Mouse (Mus musculus) G1E (cell line): ENCODE measurements around the gene Ccdc32.

Experiments used
- CTCF ChIP-seq: IDR thresholded peaks from 2 replicates; pipeline ENCODE4 v1.5.1; 2012; ENCODE audit warnings: low read depth, low read length, inconsistent platforms, mixed read lengths
- GATA1 ChIP-seq: IDR thresholded peaks from 2 replicates; pipeline ENCODE4 v1.6.1; 2012; ENCODE audit warnings: borderline replicate concordance, low read length, inconsistent platforms, mixed read lengths
- GATA2 ChIP-seq: IDR thresholded peaks from 2 replicates; pipeline ENCODE4 v1.6.1; 2012; ENCODE audit warnings: low read depth, low read length, inconsistent platforms, borderline replicate concordance
- POLR2AphosphoS5 ChIP-seq: IDR thresholded peaks from 2 replicates; pipeline ENCODE4 v1.6.1; 2012; ENCODE audit warnings: low read depth, low read length, inconsistent platforms; ENCODE audit not compliant: insufficient replicate concordance
- TAL1 ChIP-seq: conservative IDR thresholded peaks from 2 replicates; pipeline ENCODE4 v1.6.1; 2012; ENCODE audit warnings: low read depth, low read length, inconsistent platforms, mixed read lengths

GRCm38 (mm10) chr2:118983812-118984211 is 45.4 kb downstream of the Ccdc32 start:
- TF ChIP-seq CTCF (no peak), POLR2AphosphoS5 (no peak), TAL1 (no peak), GATA1 (no peak), GATA2 (no peak)
